Mouse (Mus musculus): ENCODE measurements around the gene Golga1. TPM values are rescaled to one million over a fixed set of nuclear protein-coding genes. Genes with fewer than 3 reads are reported as not detected.
"Not testable (repeated sequence)": the region's sequence is repeated elsewhere in the genome, so short reads cannot be mapped to it uniquely, and the experiment has no call there.

The Golga1 gene
- polyA plus RNA-seq (2015; fragmentation: Nextera tagmentation; extraction: Ambion mirVana) = 28.2 and 29.0 TPM in 2 replicates

DNA sequence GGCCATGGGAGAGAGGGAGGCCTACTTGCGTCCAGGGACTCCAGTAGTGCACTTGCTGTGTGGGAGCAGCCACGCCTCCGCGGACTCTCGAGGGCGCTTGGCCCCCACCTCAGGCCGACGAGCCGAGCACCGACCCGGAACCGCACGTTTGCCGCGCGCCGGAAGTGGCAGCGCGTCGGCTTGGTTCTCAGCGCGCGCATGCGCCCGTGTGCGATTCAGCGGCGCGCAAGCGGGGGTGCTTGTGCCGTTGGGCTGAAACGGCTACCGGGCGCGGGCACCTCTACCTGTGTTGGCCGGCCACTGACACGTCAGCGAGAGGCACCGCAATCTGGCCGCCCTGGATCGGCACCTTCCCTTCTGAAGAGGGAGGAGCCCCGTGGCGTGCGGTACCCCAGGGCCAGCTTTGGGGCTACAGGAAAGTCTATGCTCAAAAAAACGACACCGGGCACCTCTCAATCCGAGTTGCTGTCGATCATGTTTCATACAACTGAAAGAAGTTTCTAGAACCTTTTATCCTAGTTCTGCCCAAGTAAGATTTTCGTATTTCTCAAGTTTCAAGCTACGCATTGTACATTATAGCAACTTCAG is at the start of gene Golga1:
Gene Golga1, minus strand, starts transcription at position 142 of the 588 bp plus-strand sequence.
- H3K9ac ChIP-seq = peak within 1 kb of the TSS; percentile 96
- no peaks in the 10 kb centered on the region for H3K27me3 ChIP-seq
- under 1% methylated on average over 50 of the region's 50 CpGs for WGBS
- peak within 1 kb of the TSS; percentile 93 for H3K27ac ChIP-seq (replicated peaks)
- H3K36me3 ChIP-seq = peaks cover 6% of the 10 kb centered on the region; the same call in 1 of the 2 replicates
- 0 out of 2 replicates have a peak, but pooled peaks cover 5% of the 10 kb centered on the region for H3K4me1 ChIP-seq
- H3K9me3 ChIP-seq (replicated peaks) = no peaks in the 10 kb centered on the region
- peak within 1 kb of the TSS; percentile 94 for H3K4me3 ChIP-seq (replicated peaks)
- peak; percentile 96 for ATAC-seq (ENCODE audit: insufficient number of reproducible peaks, low FRiP score, low TSS enrichment, low read depth)
- H3K4me2 ChIP-seq (replicated peaks) = peak within 1 kb of the TSS; percentile 70

DNA sequence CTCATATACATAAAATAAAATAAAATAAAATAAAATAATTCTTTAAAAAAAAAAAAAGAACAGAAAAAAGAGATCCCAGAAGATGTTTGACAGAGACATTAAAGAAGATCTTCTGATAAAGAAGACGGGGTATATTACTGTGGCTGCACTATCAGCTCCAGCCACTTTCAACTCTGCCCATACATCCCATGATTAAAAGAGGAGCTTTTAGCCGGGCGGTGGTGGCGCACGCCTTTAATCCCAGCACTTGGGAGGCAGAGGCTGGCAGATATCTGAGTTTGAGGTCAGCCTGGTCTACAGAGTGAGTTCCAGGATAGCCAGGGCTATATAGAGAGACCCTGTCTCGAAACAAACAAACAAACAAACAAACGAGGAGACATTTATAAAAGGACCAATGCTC is 48.8 kb upstream of the Golga1 start:
- no peak overlapping the region for H3K27ac ChIP-seq (replicated peaks)

DNA sequence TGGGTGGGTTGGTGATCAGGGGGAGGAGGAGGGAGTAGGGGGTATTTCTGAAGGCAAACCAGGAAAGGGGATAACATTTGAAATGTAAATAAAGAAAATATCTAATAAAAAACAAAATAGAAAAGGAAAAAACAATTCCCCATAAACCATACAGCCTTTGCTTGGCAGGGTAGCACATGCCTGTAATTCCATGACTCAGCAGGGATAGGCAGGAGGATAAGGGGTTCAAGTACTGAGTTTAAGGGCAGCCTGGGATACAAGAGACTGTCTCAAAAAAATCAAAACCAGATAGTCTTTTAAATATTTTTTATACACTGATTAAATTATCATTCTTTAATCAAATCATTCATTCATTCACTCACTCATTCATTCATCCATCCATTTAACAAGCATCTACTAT is 45.2 kb upstream of the Golga1 start:
- H3K36me3 ChIP-seq = peaks cover 37% of the 10 kb centered on the region
- no peak overlapping the region for H3K4me3 ChIP-seq (replicated peaks)
- no peak overlapping the region for H3K27ac ChIP-seq (replicated peaks)
- H3K4me1 ChIP-seq = no peaks in the 10 kb centered on the region
- H3K4me2 ChIP-seq (replicated peaks) = no peak overlapping the region
- no peak for ATAC-seq (ENCODE audit: insufficient number of reproducible peaks, low FRiP score, low TSS enrichment, low read depth)
- H3K9me3 ChIP-seq (replicated peaks) = no peaks in the 10 kb centered on the region
- H3K27me3 ChIP-seq = no peaks in the 10 kb centered on the region
- no peak overlapping the region for H3K9ac ChIP-seq

More for the DNA sequence above, 48.8 kb upstream of the Golga1 start:
- no peaks in the 10 kb centered on the region for H3K9me3 ChIP-seq (replicated peaks)
- no peaks in the 10 kb centered on the region for H3K27me3 ChIP-seq
- no peak overlapping the region for H3K4me2 ChIP-seq (replicated peaks)
- peaks cover 53% of the 10 kb centered on the region for H3K36me3 ChIP-seq
- ATAC-seq (ENCODE audit: insufficient number of reproducible peaks, low FRiP score, low TSS enrichment, low read depth) = no peak
- no peaks in the 10 kb centered on the region for H3K4me1 ChIP-seq
- WGBS = 92% methylated on average over 7 of the region's 7 CpGs
- H3K9ac ChIP-seq = no peak overlapping the region
- no peak overlapping the region for H3K4me3 ChIP-seq (replicated peaks)

DNA sequence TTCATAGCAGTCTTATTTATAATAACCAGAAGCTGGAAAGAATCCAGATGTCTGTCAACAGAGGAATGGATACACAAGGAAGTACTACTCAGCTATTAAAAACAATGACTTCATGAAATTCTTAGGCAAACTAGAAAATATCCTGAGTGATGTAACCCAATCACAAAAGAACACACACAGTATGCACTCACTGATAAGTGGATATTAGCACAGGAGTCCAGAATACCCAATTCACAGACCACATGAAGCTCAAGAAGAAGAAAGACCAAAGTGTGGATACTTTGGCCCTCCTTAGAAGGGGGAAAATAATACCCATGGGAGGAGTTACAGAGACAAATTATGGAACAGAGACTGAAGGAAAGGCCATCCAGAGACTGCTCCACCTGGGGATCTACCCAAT is 44.4 kb upstream of the Golga1 start:
- not testable (repeated sequence) for H3K27me3 ChIP-seq; H3K4me1 ChIP-seq; H3K27ac ChIP-seq (replicated peaks); ATAC-seq (ENCODE audit: insufficient number of reproducible peaks, low FRiP score, low TSS enrichment, low read depth); H3K4me2 ChIP-seq (replicated peaks); H3K9ac ChIP-seq; H3K4me3 ChIP-seq (replicated peaks); H3K9me3 ChIP-seq (replicated peaks)
- H3K36me3 ChIP-seq = peaks cover 36% of the 10 kb centered on the region

DNA sequence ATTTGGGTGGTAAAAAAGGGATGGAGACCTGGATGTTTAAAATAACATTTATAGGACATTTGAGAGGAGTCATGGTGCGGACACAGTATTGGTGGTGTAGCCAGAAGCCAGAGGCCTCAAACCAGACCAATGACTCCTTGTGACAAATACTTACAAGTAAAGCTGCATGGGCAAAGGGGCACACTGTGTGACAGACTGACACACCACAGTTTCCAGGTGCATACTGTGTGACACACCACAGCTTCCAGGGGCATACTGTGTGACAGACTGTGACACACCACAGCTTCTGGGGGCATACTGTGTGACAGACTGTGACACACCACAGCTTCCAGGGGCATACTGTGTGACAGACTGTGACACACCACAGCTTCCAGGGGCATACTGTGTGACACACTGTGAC is 34.6 kb upstream of the Golga1 start:
- not testable (repeated sequence) for H3K4me3 ChIP-seq (replicated peaks); H3K4me2 ChIP-seq (replicated peaks); H3K27ac ChIP-seq (replicated peaks); H3K4me1 ChIP-seq; H3K9me3 ChIP-seq (replicated peaks); H3K27me3 ChIP-seq; ATAC-seq (ENCODE audit: insufficient number of reproducible peaks, low FRiP score, low TSS enrichment, low read depth); H3K9ac ChIP-seq
- peaks cover 32% of the 10 kb centered on the region for H3K36me3 ChIP-seq
- 94% methylated on average over 1 of the region's 1 CpGs for WGBS

DNA sequence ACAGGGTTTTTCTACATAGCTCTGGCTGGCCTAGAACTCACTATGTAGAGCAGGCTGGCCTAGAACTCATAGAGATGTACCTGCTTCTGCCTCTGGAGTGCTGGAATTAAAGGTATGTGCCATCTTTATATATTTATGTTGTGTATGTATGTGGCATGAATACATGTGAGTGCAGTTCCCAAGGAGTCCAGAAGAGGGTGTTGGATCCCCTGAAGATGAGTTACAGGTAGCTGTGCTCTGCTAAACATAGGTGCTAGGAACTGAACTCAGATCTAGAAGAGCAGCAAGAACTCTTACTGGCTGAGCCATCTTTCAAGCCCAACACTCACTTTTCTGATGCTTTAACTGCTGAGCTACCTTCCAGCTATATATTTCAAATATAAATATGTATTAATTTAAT is 32.7 kb upstream of the Golga1 start:
- Histone ChIP-seq H3K36me3 (peaks cover 26% of the 10 kb centered on the region), H3K27ac (replicated peaks) (no peak overlapping the region), H3K4me3 (replicated peaks) (no peak overlapping the region), H3K9me3 (replicated peaks) (no peaks in the 10 kb centered on the region), H3K27me3 (no peaks in the 10 kb centered on the region), H3K4me2 (replicated peaks) (no peak overlapping the region), H3K9ac (no peak overlapping the region), H3K4me1 (no peaks in the 10 kb centered on the region)
- ATAC-seq (ENCODE audit: insufficient number of reproducible peaks, low FRiP score, low TSS enrichment, low read depth) = no peak

DNA sequence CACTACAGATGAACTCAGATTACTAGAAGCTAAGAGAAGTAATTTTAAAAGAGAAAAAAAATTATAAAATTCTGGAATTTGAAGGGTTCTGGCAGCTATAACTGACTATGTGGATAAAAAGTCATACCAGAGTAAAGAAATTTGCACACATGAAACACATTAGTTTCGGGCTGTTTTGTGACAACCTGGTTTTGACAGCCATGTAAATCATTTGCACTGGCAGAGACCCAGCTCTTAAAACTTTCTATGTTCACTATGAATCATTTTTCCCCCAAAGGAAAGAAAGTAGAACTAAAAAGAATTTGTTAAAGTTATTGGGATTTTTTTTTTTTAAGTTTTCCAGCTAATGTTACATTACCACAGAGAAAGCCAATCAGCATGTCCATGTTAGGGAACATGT is 26.6 kb upstream of the Golga1 start:
- H3K4me2 ChIP-seq (replicated peaks) = no peak overlapping the region
- 0 out of 2 replicates have a peak overlapping the region, but pooled peaks have one; percentile 22 for H3K27ac ChIP-seq (replicated peaks)
- H3K9ac ChIP-seq = no peak overlapping the region
- H3K4me3 ChIP-seq (replicated peaks) = no peak overlapping the region
- H3K9me3 ChIP-seq (replicated peaks) = no peaks in the 10 kb centered on the region
- no peaks in the 10 kb centered on the region for H3K4me1 ChIP-seq
- H3K27me3 ChIP-seq = no peaks in the 10 kb centered on the region
- no peak for ATAC-seq (ENCODE audit: insufficient number of reproducible peaks, low FRiP score, low TSS enrichment, low read depth)
- 40% methylated on average over 1 of the region's 1 CpGs for WGBS
- H3K36me3 ChIP-seq = peaks cover 20% of the 10 kb centered on the region; the same call in 1 of the 2 replicates

DNA sequence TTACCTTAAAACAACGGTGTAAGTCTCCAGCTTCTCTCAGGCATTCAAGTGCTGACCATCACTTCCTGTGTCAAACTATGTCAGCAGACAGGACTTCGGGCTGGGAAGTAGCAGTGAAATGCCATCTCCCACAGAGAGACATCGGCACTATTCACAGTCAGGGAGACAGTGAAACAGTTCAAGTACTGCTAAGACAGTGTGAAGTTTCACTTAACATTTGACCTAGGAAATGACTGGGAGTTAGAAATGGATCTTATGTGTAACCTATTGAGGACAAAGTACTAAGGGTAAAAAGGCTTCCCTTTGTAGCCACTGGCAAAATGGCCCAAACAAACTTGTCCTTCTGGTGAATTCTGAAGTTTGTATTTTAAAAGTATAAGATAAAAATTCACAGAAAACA is 17.4 kb upstream of the Golga1 start:
- WGBS = 80% methylated on average over 3 of the region's 3 CpGs
- Histone ChIP-seq H3K9me3 (replicated peaks) (no peaks in the 10 kb centered on the region), H3K36me3 (peaks cover 50% of the 10 kb centered on the region), H3K4me2 (replicated peaks) (no peak overlapping the region), H3K27ac (replicated peaks) (no peak overlapping the region), H3K4me1 (no peaks in the 10 kb centered on the region), H3K9ac (no peak overlapping the region), H3K4me3 (replicated peaks) (no peak overlapping the region), H3K27me3 (no peaks in the 10 kb centered on the region)
- no peak for ATAC-seq (ENCODE audit: insufficient number of reproducible peaks, low FRiP score, low TSS enrichment, low read depth)

DNA sequence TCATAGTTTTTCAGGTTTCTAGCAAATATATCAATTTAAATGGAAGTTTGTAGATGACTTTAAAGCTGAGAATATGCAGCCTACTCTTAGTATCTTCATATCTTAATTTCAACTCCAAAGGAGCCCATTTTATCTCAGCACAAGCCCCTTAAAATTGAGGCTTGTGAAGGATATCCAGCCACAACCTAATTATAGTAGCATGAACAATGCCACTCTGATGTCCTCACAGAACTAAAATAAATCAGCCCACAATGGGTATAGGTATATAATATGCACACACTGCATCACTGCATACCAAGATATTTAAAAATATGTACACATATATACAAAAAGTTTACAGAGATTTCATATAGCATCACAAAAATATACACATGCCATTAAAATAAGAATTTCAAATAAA is 5.3 kb upstream of the Golga1 start:
- no peaks in the 10 kb centered on the region for H3K36me3 ChIP-seq
- H3K27ac ChIP-seq (replicated peaks) = no peak overlapping the region
- no peak overlapping the region for H3K4me2 ChIP-seq (replicated peaks)
- no peak overlapping the region for H3K9ac ChIP-seq
- no peak overlapping the region for H3K4me3 ChIP-seq (replicated peaks)
- no peaks in the 10 kb centered on the region for H3K4me1 ChIP-seq
- H3K27me3 ChIP-seq = no peaks in the 10 kb centered on the region
- ATAC-seq (ENCODE audit: insufficient number of reproducible peaks, low FRiP score, low TSS enrichment, low read depth) = no peak
- H3K9me3 ChIP-seq (replicated peaks) = no peaks in the 10 kb centered on the region

DNA sequence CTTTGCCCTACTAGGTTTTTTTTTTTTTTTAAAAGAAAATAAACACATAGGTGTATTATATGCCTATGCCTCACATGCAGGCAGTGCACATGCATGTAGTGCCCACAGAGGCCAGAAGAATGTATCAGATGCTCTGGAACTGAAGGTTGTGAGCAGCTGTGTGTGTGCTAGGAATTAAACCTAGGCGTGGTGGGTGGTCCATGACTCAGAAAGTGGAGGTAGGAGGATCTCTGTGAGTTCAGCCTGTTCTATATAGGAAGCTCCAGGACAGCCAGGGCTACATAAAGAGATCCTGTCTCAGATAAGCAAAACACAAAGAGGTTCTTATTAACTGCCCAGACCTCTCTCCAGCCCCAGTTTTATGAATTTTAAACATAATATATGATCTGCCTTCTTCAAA is 3.8 kb upstream of the Golga1 start:
- 61% methylated on average over 1 of the region's 1 CpGs for WGBS
- H3K36me3 ChIP-seq = no peaks in the 10 kb centered on the region
- H3K4me3 ChIP-seq (replicated peaks) = no peak overlapping the region
- no peak for ATAC-seq (ENCODE audit: insufficient number of reproducible peaks, low FRiP score, low TSS enrichment, low read depth)
- H3K27ac ChIP-seq (replicated peaks) = no peak overlapping the region
- H3K9ac ChIP-seq = no peak overlapping the region
- H3K27me3 ChIP-seq = no peaks in the 10 kb centered on the region
- no peaks in the 10 kb centered on the region for H3K9me3 ChIP-seq (replicated peaks)
- no peak overlapping the region for H3K4me2 ChIP-seq (replicated peaks)
- 0 out of 2 replicates have a peak, but pooled peaks cover 5% of the 10 kb centered on the region for H3K4me1 ChIP-seq

DNA sequence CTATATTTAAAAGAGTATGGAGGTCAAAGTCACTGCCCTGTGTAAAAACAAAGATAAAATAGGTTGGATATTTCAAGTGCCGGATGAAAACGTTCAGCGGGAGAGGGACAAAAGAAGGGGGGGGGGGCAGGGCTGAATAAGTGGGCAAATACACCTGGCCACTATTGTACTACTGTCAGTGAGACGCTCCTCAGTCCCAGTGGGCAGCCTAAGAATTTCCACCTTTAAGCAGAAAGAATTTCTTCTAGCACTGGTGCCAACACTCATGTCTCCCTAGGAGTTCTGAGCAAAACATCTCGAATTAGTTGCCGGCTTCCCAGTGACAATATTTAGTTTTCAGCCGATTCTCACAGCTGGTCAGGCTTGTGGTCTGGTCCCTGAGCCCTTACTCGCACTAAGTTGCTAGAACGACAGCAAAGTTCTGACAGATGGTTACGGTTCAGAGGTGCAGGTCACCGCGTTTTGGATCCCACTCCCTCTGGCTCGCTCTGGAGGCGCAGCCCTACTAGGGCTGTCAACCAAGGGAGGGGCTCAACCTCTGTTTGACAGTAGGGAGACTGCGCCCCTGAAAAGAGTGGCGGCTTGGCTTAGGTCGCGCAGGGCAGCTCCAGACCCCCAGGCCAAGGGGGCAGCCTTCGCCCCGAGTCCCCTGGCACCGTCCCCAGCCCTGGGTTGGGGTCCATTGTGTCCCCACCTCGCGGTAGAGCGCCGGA is 498 bp downstream of the Golga1 start:
- Histone ChIP-seq H3K4me2 (replicated peaks) (peak overlapping the region; percentile 70), H3K4me3 (replicated peaks) (peak overlapping the region; percentile 94), H3K9ac (peak overlapping the region; percentile 96), H3K4me1 (0 out of 2 replicates have a peak, but pooled peaks cover 5% of the 10 kb centered on the region), H3K36me3 (peaks cover 13% of the 10 kb centered on the region), H3K27me3 (no peaks in the 10 kb centered on the region), H3K9me3 (replicated peaks) (no peaks in the 10 kb centered on the region), H3K27ac (replicated peaks) (peak overlapping the region; percentile 93)
- 3% methylated on average over 25 of the region's 25 CpGs for WGBS
- ATAC-seq (ENCODE audit: insufficient number of reproducible peaks, low FRiP score, low TSS enrichment, low read depth) = peak; percentile 81

DNA sequence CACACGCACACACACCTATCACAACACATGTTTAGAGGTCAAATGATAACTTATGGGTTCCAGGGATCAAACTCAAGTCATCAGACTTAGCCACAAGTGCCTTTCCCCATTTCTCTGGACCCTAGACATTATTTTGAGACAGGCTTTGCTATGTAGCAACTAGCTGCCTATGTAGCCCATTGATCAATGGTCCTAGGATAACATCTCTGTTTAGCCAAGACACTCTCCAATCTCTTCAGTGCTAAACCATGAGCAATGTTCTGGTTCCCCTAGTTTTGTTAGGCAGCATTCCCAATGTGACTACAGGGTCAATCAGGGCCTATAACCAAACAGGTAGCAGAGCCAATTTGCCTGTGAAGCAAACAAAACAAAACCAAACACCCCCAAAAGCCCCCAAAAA is 16.8 kb downstream of the Golga1 start:
- WGBS = 96% methylated on average over 1 of the region's 1 CpGs
- H3K36me3 ChIP-seq = peaks cover 66% of the 10 kb centered on the region

More for the DNA sequence above, 16.8 kb downstream of the Golga1 start:
- Histone ChIP-seq H3K27ac (replicated peaks) (no peak overlapping the region), H3K9me3 (replicated peaks) (no peaks in the 10 kb centered on the region), H3K9ac (no peak overlapping the region), H3K4me1 (no peaks in the 10 kb centered on the region), H3K4me3 (replicated peaks) (no peak overlapping the region), H3K27me3 (no peaks in the 10 kb centered on the region), H3K4me2 (replicated peaks) (no peak overlapping the region)
- no peak for ATAC-seq (ENCODE audit: insufficient number of reproducible peaks, low FRiP score, low TSS enrichment, low read depth)
